Mouse (Mus musculus): ENCODE data around the gene Wnk2.

- TF ChIP-seq CTCF (IDR thresholded peaks at IDR 0.05; ENCODE audit: low read depth) (no peak), EP300 (optimal IDR thresholded peaks at IDR 0.05) (no peak)
Observed at GRCm38 (mm10) chr13:49162722-49163121, 14.9 kb upstream of the Wnk2 start.

All from stomach, postnatal 0 days (tissue).